Mouse (Mus musculus) thymus, postnatal 14 days (tissue): Measurements from ENCODE around the gene Prdx3.

ENCODE experiments used
- DNase-seq: peaks from one replicate; pipeline ENCODE4 v3.0.0; 2021

Gene Prdx3

DNA sequence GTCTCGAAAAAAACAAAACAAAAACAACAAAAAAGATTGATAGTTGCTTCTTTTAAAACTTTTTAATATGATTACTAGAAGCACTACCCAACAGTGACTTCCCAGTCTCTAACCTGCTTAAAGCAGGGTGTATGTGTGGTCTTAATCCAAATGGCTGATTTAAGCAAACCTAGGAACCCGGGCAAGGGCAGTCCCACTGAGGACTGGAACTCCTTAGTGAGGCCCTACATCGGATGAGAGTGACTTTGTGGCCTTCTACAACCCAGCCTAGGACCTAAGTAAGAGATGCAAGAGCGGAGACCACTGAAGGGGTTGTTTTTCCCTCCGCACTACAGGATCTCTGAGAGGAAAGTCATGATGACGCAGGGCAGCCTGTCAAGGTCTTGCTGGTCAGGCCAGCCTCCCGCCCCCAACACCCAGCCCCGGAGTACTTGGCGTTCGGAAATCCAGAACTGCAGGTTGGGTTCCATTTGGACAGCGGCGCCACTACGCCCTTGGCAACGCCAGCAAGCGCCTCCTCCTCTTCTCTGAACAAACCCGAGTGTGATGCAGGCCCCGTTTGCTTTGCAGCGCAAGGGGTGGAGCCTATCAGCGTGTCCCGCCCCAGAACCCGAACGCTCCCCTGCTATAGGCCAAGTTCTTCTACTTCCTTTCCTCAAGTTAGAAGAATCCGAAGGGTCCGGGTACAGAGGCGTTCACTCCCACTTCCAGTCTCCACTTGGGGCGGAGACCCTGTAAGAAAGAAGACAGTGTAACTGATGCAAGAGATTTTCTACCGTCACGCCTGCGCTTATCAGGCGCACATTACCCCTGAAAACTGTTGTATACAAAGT lies 13.3 kb downstream of the Prdx3 start, which contains the start of gene Sfxn4:
Gene Sfxn4 (minus strand): TSS at position 612 of the 833 bp plus-strand sequence.
- DNase-seq, result peak; percentile 95

GRCm38 (mm10) chr19:60845731-60846130 lies 28.6 kb downstream of the Prdx3 start:
- DNase-seq, result no peak

DNA sequence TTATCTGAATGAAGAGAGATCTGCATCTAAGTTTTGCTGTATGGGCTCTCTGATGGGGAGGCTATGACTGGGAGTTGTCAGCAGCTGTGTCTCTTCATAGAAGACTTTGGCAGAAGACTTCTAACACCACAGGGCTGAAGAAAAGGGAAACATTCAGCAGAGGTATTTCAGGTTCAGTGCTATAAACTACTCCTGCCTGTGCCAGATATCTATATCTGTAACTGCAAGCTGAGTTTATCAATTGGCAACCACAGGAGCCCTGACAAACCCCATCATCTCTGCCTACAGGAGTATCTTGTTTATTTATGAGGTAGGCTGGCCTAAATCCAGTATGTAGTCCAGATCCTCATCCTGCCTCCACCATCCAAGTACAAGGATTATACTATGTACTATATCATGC lies 31.0 kb downstream of the Prdx3 start:
- DNase-seq, result no peak

GRCm38 (mm10) chr19:60837747-60838146 lies 36.6 kb downstream of the Prdx3 start:
- DNase-seq, result peak; percentile 83

DNA sequence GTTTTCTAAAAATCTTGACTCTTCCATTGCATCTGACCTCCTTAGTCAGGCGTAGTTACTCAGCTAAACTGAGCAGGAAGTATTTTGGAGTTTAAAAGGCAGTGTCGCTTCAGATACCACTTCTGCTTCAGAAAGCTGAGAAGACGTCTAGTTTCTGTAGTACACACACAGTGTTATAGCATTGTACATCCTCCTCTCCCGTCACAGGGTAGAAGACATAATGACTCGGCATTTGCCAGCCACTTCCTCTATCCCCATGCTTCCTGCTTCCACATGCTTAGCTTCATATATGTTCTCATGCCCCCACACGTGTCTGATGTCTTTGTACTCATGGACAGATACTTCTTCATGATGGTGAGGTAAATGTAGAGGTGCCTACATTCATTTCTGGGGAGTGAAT lies 55.7 kb downstream of the Prdx3 start:
- no peak for DNase-seq
